Comparison of ENCODE assay signal across 21 mouse cellular contexts in genomic region chr6:17784523-17784922, GRCm38 (mm10).
"Had no signal": no experiment of that assay in that cellular context is flagged by ENCODE, and none has a peak within 500 bp of the region (broad histone marks: within the 10 kb centered on the region; RNA-seq: fewer than 3 reads in every experiment).

No protein-coding gene starts in this region.

- H3K27me3 ChIP-seq: embryonic facial prominence, embryonic 12.5 days; embryonic facial prominence, embryonic 13.5 days; embryonic facial prominence, embryonic 15.5 days; forebrain, embryonic 12.5 days; forebrain, embryonic 13.5 days; forebrain, embryonic 15.5 days had no signal

- H3K9ac ChIP-seq: embryonic facial prominence, embryonic 12.5 days; embryonic facial prominence, embryonic 13.5 days; embryonic facial prominence, embryonic 15.5 days; forebrain, embryonic 12.5 days; forebrain, embryonic 13.5 days; forebrain, embryonic 15.5 days; forebrain, postnatal 0 days had no signal

- H3K4me1 ChIP-seq: embryonic facial prominence, embryonic 12.5 days; embryonic facial prominence, embryonic 13.5 days; embryonic facial prominence, embryonic 15.5 days; heart, embryonic 10.5 days had no signal

- DNase-seq: cerebellum, postnatal 10 days; cerebellum, postnatal 14 days; cerebellum, postnatal 25 days; cerebellum, postnatal 36 days; forebrain, postnatal 0 days; gastrocnemius, adult 2 months; gastrocnemius, postnatal 14 days; gastrocnemius, postnatal 25 days; gastrocnemius, postnatal 36 days; heart, adult 2 months had no signal

- H3K4me2 ChIP-seq: embryonic facial prominence, embryonic 12.5 days; embryonic facial prominence, embryonic 13.5 days; embryonic facial prominence, embryonic 15.5 days; forebrain, embryonic 12.5 days; forebrain, embryonic 13.5 days; forebrain, embryonic 15.5 days; heart, embryonic 11.5 days had no signal

- H3K27ac ChIP-seq: embryonic facial prominence, embryonic 10.5 days; embryonic facial prominence, embryonic 12.5 days; embryonic facial prominence, embryonic 13.5 days; embryonic facial prominence, embryonic 15.5 days; forebrain, embryonic 10.5 days; forebrain, embryonic 12.5 days; forebrain, embryonic 13.5 days; forebrain, embryonic 15.5 days; gastrocnemius, adult 2 months; heart, adult 2 months; heart, embryonic 10.5 days had no signal

- H3K36me3 ChIP-seq: embryonic facial prominence, embryonic 10.5 days; embryonic facial prominence, embryonic 12.5 days; embryonic facial prominence, embryonic 13.5 days; embryonic facial prominence, embryonic 15.5 days; forebrain, embryonic 15.5 days had no signal

- H3K4me3 ChIP-seq: embryonic facial prominence, embryonic 10.5 days; embryonic facial prominence, embryonic 12.5 days; embryonic facial prominence, embryonic 13.5 days; embryonic facial prominence, embryonic 15.5 days; erythroblast, embryonic 14.5 days; forebrain, embryonic 10.5 days; forebrain, embryonic 12.5 days; forebrain, embryonic 13.5 days; forebrain, embryonic 15.5 days; gastrocnemius, adult 2 months; heart, adult 2 months; heart, embryonic 10.5 days had no signal

- H3K9me3 ChIP-seq: embryonic facial prominence, embryonic 12.5 days; embryonic facial prominence, embryonic 13.5 days; embryonic facial prominence, embryonic 15.5 days; forebrain, embryonic 15.5 days; heart, embryonic 10.5 days had no signal
